Mouse (Mus musculus) cortical plate, adult 2 months (tissue): ENCODE results near the gene Gm45716.

Experiments used
- CTCF ChIP-seq: fragments of 200-500 bp; IDR thresholded peaks from 2 replicates; pipeline ENCODE4 v1.5.1; 2011; ENCODE audit warnings: mild to moderate bottlenecking, control low read depth, low read length; ENCODE audit not compliant: insufficient read depth; ENCODE audit errors: extremely low read depth
- POLR2A ChIP-seq: fragments of 200-500 bp; IDR thresholded peaks from 2 replicates; pipeline ENCODE4 v1.6.1; 2011; ENCODE audit warnings: mild to moderate bottlenecking, low read length, control low read depth; ENCODE audit not compliant: insufficient read depth; ENCODE audit errors: extremely low read depth

GRCm38 (mm10) chr11:90275663-90276062, 88.2 kb downstream of the Gm45716 start:
- TF ChIP-seq POLR2A: no peak
- TF ChIP-seq CTCF: no peak
